Mouse (Mus musculus): ENCODE measurements around the gene Apoo. TPM values are rescaled to one million over a fixed set of nuclear protein-coding genes. Genes with fewer than 3 reads are reported as not detected.
"Not testable (repeated sequence)": the region's sequence is repeated elsewhere in the genome, so short reads cannot be mapped to it uniquely, and the experiment has no call there.

The Apoo gene
- 10 to 100 TPM; 55.2 to 70.4 TPM for total RNA-seq (2021)
- long read RNA-seq, transcript Apoo-204 (9 exons, 784 nt), result major isoform, 15 of 21 reads
- long read RNA-seq, partial matches to known transcripts, result 4 of 21 reads
- long read RNA-seq, other reads (novel, unspliced or antisense), result 2 of 21 reads

DNA sequence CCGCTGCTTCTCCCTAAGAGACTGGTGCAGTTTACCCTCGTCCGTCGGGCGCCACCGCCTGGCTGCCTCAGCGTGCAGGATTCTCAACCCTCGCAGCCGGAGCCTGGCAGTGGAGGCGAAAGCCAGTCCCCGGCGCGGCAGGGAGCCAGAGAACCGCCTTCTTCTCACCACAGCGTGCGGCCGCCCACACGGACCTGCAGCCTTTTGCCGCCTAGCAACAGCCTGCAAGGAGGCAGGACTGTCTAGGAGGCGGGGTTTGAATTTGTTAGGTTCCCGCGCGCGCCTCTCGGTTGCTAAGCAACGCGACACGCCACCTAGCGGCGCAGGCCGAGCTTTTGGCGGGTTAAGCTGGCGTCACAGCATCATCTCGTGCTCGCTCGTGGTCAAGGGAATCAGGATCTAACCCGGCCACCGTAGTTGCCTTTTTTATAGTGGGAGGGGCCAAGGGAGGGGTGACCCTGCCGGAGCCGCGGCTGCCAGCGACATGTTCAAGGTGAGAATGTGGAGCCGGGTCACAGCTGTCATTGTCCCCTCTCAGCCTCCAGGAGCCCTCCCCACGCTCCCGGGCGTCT, at the start of gene Apoo, which contains the start of gene Fam90a1b:
Gene Apoo (plus strand): TSS at position 448 of the 572 bp plus-strand sequence.
Gene Fam90a1b (minus strand): TSS at position 108 of the 572 bp plus-strand sequence.
- peak; percentile 97 to 98 for DNase-seq (ENCODE audit: low spot score in 2 of 2)

DNA sequence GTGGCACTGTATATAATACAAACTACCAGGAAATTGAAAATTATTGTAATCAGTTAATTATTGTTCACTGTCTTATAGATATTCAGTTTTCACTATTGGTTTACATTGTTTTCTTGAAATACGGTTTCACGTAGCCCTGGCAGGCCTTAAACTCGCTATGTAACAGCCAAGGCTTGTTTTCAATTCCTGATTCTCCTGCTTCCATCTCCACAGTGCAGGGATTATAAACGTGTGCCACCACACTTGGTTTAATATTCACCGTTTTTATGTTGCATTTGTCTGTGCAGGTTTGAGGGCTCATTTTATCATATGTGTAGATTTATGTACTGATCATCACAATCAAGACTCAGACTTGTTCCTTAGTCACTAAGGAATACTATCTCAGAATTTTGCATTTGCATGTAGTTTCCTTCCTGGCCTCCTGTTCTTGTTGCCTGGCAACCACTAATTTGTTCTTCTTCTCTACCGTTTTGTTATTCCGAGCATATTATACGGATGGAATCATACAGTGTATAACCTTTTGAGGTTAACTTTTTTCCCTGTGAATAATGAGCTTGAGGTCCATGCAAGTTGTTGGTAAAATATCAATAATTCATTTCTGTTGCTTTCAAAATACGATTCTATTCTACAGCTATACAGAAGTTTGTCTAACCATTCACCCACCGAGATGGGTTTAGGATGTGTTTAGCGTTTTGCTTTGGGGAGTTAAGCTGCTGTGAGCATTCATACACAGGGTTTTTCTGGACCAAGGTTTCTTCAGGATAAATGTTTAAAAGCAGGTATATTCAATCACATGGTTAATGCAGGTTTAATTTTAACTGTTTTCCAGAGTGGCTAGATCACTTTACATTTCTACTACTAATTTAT, 45.6 kb upstream of the Apoo start:
- peak in 1 of 2 experiments; percentile 12 for DNase-seq (ENCODE audit: low spot score in 2 of 2)

DNA sequence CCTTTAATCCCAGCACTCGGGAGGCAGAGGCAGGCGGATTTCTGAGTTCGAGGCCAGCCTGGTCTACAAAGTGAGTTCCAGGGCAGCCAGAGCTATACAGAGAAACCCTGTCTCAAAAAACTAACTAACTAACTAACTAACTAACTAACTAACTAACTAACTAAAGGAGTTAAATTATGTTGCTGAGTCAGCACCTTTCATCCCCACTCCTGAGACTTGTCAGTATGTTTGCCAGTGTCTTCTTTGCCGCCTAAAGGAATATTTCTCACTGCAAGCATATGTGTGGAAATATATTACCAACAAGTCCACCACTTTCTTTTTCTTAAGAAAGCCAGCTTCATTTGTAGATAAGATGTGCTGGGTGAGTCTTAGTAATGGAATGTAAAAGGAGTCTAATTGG, 23.3 kb upstream of the Apoo start:
- DNase-seq (ENCODE audit: low spot score in 2 of 2), result not testable (repeated sequence)

DNA sequence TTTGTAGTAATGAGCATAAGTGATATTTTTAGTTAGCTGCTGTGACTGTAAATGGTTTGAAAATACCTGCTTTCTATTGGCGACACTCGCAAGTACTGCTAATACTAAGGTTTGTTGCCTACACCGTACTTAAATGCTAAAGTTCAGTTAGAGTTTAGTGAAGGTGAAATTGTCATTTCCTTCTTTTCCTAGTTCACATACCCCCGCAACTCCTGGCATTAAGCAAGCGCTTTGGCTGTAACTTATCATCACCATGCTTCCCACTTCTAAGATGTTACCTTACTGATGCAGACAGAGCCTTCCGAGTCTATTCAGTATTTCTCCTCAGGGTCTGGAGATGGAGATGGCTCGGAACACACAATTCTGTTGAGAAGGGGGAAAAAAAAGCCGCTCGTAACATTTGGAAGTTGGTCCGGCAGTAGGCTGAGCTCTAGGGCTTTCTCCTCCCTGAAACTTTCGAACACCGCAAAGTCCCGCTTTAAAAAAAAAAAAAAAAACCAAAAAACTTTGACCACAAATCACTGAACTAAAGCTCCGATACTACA, 1.5 kb upstream of the Apoo start:
- DNase-seq (ENCODE audit: low spot score in 2 of 2), result no peak

DNA sequence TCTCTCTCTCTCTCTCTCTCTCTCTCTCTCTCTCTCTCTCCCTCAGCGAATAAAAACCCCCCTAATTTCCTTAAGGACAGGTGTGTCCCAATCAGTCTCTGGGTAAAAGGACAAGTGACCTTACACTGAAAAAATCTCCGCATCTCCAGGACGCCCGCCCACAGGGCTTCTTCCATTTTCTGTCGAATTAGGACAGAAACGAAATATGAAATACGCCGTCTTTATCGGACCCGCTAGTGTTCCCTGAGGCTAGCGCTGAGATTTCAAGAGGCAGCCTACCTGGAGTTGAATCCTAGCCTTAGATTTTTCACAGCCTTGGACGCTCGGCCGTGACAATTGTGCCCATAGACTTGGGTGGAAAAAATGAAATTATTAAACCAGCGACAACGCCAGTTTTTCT, 888 bp upstream of the Apoo start:
- no peak for DNase-seq (ENCODE audit: low spot score in 2 of 2)

DNA sequence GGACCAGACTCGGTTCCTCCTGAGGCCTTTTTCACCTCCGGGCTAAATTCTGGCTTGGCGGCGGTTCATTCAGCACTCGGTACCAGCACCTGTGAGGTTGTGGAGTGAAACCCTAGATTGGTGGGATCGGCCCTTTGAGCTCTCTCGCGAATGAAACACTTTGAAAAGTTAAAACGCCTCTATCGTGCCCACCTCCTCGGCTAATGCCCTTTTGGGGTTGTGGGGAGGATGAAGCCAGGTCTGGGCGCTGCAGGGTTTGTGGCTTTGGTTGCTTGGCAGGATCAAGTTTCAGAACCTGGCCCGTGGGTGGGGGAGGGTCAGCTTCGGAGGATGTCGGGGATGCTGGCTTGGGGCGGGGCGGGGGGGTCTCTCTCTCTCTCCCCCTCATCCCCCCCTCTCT, 331 bp downstream of the Apoo start:
- no peak for DNase-seq (ENCODE audit: low spot score in 2 of 2)

DNA sequence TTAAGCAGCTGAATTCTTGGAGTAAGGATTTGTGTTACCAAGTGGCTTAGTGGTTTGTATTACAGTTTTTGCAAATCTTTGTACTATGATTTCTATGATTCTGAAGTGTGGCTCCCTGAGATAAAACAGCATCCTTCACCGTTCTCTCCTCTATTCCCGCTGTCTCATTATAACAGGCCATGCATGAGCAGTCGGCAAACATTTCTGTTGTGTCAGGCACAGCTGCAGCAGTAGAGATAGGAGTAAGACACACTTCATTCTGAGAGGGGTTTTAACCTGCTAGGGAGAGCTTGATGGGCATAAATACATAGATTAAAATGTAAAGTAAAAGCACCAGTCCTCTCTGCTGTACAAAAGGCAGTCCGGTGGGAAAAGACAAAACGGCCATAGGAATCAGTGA, 11.8 kb downstream of the Apoo start:
- no peak for DNase-seq (ENCODE audit: low spot score in 2 of 2)

DNA sequence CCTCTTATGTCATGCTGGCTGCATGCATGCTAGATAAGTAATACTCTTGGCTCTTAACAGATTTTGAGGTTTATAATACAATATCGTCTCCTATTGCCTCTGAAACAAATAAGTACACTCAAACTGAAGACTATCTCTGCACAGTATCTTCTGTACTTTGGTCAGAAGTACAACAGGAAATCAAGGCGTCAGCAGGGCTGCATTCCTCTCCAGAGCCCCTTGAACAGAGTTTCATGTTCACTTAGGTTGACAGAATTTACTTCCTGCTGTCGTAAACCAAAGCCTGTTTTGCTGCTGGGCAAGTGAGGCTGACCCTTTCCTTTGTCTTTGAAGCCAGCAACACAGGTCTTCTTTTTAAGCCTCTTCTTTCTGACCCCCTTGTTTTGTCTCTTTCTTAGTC, 42.1 kb downstream of the Apoo start:
- no peak for DNase-seq (ENCODE audit: low spot score in 2 of 2)

DNA sequence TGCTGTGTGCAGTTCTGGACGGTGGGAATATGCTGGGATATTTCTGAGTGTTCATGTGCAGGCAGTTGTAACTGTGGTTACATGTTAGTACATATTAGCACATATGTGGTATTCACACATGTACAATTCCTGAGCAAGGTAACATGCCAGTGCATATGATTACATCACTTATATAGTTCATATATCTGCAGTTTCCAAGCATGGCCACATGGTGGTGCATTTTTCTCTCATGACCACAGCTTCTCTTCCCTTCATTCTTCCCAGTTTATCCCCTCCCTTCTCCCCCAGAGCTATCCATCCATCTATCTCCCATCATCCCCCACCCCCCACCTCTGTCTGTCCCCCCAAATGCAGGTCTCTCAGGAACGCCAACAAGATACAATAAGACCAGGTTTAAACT, 53.3 kb downstream of the Apoo start:
- DNase-seq (ENCODE audit: low spot score in 2 of 2), result peak in 1 of 2 experiments; percentile 6

DNA sequence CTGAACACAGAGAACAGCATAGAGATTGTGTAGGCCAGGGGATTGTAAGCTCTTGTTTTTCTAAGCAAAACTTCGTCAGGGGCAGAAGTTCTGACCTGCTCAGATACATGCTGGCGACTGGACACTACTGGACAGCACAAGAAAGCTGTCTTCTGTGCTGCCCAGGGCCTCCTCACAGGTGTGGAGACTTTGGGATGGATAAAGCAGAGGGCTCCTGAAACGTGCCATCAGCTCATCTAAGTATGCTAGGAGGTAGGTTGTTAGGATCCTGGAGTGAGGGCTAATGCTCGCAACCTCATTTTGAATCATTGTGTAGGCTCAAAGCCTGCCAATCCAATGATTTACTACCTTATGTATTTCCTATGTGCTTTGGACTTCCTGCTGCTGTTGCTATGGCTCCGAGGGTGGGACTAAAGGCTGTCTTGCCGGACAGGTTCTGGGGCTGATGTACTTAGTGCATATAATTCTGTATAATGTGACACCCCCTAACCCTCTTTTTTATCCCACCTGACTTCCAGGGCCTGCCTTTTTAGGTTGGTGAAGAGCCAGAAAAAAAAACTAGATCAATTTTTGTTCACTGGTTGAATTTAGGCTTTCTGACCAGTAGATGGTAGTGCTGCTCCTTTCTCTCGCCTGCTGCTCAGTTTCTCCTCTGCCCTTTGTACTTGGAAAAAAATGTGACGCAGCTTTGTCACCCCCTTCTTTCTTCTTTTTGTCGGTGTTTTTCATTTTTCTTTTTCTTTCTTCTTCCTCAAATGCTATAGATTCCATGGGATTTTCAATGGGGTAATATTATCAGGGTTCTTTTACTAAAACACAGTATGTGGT, 64.8 kb downstream of the Apoo start:
- peak in 1 of 2 experiments; percentile 48 for DNase-seq (ENCODE audit: low spot score in 2 of 2)

DNA sequence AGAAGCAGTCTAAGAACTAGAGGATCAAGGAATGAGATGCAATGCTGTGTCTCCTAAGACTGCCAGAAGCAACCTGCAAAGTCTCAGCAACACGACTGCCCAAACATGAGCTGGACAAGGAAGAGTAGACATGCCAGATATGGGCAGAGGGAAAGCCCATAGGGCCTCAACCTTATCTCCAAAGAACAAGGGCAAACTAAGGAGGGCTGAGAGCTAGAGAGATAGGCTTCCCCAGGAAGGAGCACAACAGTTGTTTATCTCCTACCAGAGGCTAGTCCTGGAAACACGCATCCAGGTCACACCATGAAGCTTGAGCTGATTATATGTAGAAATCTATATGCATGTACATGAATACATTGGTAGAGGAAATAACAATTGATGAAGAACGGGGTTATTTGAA, 78.5 kb downstream of the Apoo start:
- not testable (repeated sequence) for DNase-seq (ENCODE audit: low spot score in 2 of 2)

DNA sequence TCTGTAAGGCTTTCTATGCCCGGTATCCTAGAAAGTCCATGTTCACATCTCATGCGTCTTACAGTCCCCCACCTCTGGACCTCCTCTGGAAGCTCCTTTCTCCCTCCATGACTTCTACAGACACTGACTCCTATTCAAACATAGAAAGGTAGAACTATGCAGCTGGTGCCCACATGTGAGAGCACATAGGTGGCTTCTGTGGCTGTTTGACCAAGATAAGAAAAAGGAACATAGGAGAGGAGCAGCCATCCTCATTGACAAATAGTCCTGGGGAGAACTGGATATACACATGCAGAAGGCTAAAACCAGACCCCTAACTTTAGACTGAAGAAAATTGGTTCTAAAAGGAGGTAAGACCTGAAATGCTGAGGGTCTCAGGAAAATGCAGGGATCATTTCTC, 79.1 kb downstream of the Apoo start:
- not testable (repeated sequence) for DNase-seq (ENCODE audit: low spot score in 2 of 2)

DNA sequence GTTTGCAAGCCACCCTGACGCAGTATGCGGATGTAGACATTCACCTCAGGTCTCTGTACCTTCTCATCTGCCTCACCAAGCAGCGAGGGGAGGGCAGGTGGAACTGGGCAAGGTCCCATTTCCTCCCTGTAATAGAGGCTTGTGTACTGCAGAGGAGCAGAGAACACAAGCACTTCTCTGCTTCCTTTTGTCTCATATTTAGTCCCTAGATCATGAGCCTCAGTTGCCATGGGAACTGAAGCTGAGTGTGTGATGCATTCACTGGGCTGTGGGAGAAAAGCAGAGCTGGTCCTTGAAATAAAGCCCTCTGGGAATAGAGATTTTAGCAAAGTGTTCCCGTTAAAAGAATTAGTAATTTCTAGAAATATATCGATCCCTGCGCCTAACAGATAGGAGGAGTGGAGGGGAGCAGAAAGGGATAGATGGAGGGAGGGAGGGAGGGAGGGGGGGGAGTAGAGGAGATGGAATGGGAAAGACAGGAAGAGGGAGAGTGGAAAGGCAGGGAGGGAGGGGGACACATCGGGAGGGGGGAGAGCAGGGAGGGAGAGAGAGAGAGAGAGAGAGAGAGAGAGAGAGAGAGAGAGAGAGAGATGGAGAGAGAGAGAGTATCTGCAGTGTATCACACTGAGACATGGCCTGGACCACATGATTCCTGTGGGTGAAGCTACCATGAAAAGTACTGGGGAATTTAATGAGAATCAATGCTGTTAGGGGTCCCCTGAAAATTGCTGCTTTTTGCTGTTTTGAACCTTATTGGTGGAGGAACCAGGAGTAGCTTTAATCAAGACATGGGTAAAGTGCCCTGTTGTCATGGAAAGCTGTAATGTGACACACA, 83.3 kb downstream of the Apoo start:
- not testable (repeated sequence) for DNase-seq (ENCODE audit: low spot score in 2 of 2)

DNA sequence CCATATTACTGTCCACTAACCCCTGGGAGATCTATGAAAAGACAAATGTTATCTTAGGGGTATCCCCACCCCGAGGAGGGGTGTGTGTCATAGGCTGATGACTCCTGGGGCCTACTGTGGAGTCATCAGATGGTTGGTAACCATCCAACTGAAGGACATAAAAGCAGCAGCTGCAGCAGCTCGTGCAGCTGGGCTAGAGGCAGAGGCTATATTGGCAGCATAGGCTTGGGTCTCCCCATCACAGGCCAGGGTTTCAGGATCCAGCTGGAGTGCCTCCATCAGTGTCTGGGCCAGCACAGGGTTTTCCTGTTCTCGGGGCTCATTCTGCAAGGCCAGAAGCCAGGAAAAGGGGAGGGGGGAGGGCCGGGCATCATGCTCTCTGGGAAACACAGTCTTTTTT, 92.4 kb downstream of the Apoo start:
- peak in 1 of 2 experiments; percentile 13 for DNase-seq (ENCODE audit: low spot score in 2 of 2)

DNA sequence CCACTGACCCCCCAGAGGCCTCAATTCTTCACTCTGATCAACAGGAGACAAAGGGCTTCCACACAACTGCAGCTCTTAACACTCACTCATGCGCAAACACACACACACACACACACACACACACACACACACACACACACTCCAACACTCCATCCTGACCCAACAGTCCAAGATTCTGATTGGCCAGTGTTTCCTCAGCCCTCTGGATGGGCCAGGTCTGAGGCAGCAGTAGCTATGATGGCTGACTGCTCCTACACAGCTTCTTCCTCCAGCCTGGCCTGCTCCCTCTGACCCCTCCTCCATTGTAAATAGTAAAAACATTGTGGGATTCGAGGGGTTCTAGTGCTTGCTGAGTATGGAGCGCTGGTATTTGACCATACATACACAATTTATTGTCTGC, 94.6 kb downstream of the Apoo start:
- not testable (repeated sequence) for DNase-seq (ENCODE audit: low spot score in 2 of 2)

DNA sequence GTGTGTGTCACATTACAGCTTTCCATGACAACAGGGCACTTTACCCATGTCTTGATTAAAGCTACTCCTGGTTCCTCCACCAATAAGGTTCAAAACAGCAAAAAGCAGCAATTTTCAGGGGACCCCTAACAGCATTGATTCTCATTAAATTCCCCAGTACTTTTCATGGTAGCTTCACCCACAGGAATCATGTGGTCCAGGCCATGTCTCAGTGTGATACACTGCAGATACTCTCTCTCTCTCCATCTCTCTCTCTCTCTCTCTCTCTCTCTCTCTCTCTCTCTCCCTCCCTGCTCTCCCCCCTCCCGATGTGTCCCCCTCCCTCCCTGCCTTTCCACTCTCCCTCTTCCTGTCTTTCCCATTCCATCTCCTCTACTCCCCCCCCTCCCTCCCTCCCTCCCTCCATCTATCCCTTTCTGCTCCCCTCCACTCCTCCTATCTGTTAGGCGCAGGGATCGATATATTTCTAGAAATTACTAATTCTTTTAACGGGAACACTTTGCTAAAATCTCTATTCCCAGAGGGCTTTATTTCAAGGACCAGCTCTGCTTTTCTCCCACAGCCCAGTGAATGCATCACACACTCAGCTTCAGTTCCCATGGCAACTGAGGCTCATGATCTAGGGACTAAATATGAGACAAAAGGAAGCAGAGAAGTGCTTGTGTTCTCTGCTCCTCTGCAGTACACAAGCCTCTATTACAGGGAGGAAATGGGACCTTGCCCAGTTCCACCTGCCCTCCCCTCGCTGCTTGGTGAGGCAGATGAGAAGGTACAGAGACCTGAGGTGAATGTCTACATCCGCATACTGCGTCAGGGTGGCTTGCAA, 95.9 kb downstream of the Apoo start:
- DNase-seq (ENCODE audit: low spot score in 2 of 2), result not testable (repeated sequence)
